Mouse (Mus musculus) lung, embryonic 14.5 days (tissue): ENCODE data around the gene Hacl1. TPM values are rescaled to one million over a fixed set of nuclear protein-coding genes. Genes with fewer than 3 reads are reported as not detected.
A peak's percentile ranks its signal among the peaks of the same experiment; 100 is the strongest.
"Not testable (repeated sequence)": the region's sequence is repeated elsewhere in the genome, so short reads cannot be mapped to it uniquely, and the experiment has no call there.

ENCODE experiments used
- ATAC-seq: fragments of 200-750 bp; cut with Nextera tagmentation; 2 replicates; pipeline ENCODE4 v1.8.0; 2017; ENCODE audit warnings: mild to moderate bottlenecking, moderate TSS enrichment, moderate library complexity; ENCODE audit not compliant: insufficient read depth
- DNase-seq: peaks from one replicate; pipeline ENCODE4 v3.0.0-alpha.2; 2015
- H3K27ac ChIP-seq: fragments of 300-500 bp; sonication (generic); 2 replicates; pipeline ENCODE4 v1.5.1; 2014; ENCODE audit warnings: low read depth, mild to moderate bottlenecking, moderate library complexity
- H3K27me3 ChIP-seq: fragments of 300-500 bp; sonication (generic); 2 replicates; pipeline ENCODE4 v1.6.1; 2014; ENCODE audit warnings: low read length, control low read depth; ENCODE audit not compliant: insufficient read depth
- H3K36me3 ChIP-seq: fragments of 300-500 bp; sonication (generic); 2 replicates; pipeline ENCODE4 v1.6.1; 2014; ENCODE audit warnings: control low read depth; ENCODE audit not compliant: insufficient read depth
- H3K4me1 ChIP-seq: fragments of 300-500 bp; sonication (generic); 2 replicates; pipeline ENCODE4 v1.6.1; 2014; ENCODE audit warnings: antibody characterized with exemption, control low read depth; ENCODE audit not compliant: insufficient read depth
- H3K4me2 ChIP-seq: fragments of 300-500 bp; sonication (generic); 2 replicates; pipeline ENCODE4 v1.6.1; 2014; ENCODE audit warnings: mild to moderate bottlenecking
- H3K4me3 ChIP-seq: fragments of 300-500 bp; sonication (generic); 2 replicates; pipeline ENCODE4 v1.5.1; 2014; ENCODE audit warnings: low read depth, low read length
- H3K9ac ChIP-seq: fragments of 300-500 bp; sonication (generic); 2 replicates; pipeline ENCODE4 v1.6.1; 2014
- H3K9me3 ChIP-seq: fragments of 300-500 bp; sonication (generic); 2 replicates; pipeline ENCODE4 v1.6.1; 2016; ENCODE audit warnings: low read depth, low read length, control low read depth
- CTCF ChIP-seq: IDR thresholded peaks from 2 replicates; pipeline ENCODE4 v1.5.1; 2016; ENCODE audit warnings: antibody characterized with exemption, low read depth
- WGBS: fragments of 180-500 bp; shearing (Covaris S2); extraction: QIAGEN DNeasy Blood & Tissue Kit; methylation state at CpG from one replicate; pipeline ENCODE4 v1.1.7; 2014; 5-methylcytosine and 5-hydroxymethylcytosine counted together
- polyA plus RNA-seq: library from polyadenylated mRNA; unstranded; fragments of >200 nt; fragmentation: Nextera tagmentation; extraction: Ambion mirVana; gene quantifications from 2 replicates; pipeline ENCODE4 v1.2.1, GENCODE M21; 2014

Hacl1 gene
- polyA plus RNA-seq, 1 experiment from 2014 or later, result 10.4 TPM

DNA sequence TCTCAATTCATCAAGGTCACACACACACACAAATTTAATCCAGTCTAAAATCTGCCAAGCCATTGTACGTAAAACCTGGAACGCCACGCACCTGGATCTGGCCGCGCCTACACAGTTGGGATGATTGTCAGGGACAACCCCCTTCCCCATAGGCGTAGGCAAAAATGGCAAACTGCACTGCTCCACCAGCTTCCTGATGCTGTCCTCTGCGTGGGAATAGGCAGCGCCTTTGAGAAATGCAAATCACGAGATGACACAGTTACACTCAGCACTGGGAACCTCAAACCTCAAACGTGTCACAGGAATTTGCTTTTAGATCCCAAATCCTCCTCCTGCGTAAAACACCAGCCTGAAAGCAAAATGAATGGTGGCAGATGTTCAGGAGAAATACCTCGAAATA lies 18.3 kb downstream of the Hacl1 start:
- 84% methylated on average over 12 of the region's 12 CpGs for WGBS
- Histone ChIP-seq H3K27ac (no peak overlapping the region), H3K27me3 (no peaks in the 10 kb centered on the region), H3K36me3 (no peaks in the 10 kb centered on the region), H3K4me3 (no peak overlapping the region), H3K4me2 (no peak overlapping the region), H3K4me1 (no peaks in the 10 kb centered on the region), H3K9me3 (no peaks in the 10 kb centered on the region), H3K9ac (no peak overlapping the region)
- no peak for DNase-seq
- no peak for TF ChIP-seq CTCF
- no peak for ATAC-seq

DNA sequence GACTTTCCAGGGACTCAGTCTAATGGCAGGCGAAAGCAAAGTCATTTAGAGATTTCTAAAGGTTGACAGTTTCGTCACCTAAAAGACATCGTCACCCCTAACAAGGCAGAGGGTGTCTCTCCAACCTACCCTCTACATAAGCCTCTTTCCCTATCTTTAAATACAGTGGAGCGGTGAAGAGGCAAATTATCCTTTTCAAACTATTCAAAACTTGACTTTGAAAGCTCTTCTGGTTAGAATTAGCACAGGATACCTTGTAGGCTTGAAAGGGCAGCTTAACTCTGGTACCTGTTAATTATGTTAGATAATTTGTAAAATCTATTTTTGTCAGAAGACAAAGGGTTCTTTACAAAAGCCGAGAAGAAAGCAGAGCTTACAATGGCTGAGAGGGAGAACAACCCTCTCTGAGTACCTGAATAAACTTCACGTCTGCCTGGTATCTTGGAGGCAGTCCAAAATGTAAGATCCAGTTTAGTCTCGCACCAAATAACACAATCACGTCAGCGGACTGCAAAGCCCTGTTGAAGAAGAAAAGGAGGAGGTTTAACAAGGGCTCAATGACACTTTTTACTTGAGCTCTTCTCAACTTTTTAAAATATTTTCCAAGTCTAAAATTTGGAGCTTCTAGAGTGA lies 20.4 kb downstream of the Hacl1 start:
- Histone ChIP-seq H3K9me3 (no peaks in the 10 kb centered on the region), H3K36me3 (no peaks in the 10 kb centered on the region), H3K27ac (no peak overlapping the region), H3K4me1 (no peaks in the 10 kb centered on the region), H3K27me3 (no peaks in the 10 kb centered on the region), H3K4me3 (no peak overlapping the region), H3K9ac (no peak overlapping the region), H3K4me2 (no peak overlapping the region)
- no peak for ATAC-seq
- 63% methylated on average over 9 of the region's 9 CpGs for WGBS
- no peak for TF ChIP-seq CTCF
- peak; percentile 45 for DNase-seq

DNA sequence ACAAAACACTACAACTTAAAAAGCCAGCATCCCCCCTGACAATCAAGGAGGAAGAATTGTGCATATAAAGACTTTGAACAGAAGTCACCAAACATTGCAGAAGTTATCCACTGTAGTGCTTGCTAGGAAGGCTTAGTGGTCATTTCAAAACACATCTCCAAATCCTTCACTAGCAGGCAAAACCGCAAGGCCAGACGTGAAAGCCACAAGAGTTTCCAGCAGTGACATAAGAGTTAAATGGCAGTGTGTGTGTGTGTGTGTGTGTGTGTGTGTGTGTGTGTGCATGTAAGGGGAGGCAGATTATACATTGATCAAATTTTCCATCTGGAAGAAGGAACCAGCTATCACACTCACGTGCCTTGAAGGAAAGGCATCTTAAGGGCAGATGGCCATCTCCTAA lies 23.1 kb downstream of the Hacl1 start:
- Histone ChIP-seq H3K9ac (no peak overlapping the region), H3K36me3 (no peaks in the 10 kb centered on the region), H3K27me3 (no peaks in the 10 kb centered on the region), H3K4me2 (no peak overlapping the region), H3K4me1 (no peaks in the 10 kb centered on the region), H3K4me3 (no peak overlapping the region), H3K9me3 (no peaks in the 10 kb centered on the region), H3K27ac (no peak overlapping the region)
- no peak for ATAC-seq
- no peak for TF ChIP-seq CTCF
- DNase-seq, result no peak
- WGBS, result 79% methylated on average over 3 of the region's 3 CpGs

DNA sequence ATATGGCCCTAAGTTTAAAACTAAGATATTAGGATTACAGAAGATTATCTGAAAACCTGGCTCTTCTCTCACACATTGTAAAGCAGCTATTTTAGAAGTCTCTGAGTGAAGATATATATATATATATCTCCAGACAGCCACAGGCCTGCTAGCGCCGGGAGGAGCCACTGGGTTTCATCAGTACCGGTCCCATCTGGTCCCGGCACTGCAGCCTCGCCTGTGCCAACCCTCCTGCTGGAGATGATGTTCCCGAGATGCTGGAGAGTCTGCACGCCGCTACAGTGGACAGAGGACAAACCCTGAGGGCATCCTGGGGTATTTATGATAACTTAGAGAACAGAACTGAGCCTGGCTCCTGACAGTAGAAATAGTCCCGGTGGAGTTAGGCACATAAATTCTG lies 23.9 kb downstream of the Hacl1 start:
- DNase-seq (no peak), ATAC-seq (no peak)
- Histone ChIP-seq H3K27me3 (no peaks in the 10 kb centered on the region), H3K4me2 (no peak overlapping the region), H3K9me3 (no peaks in the 10 kb centered on the region), H3K27ac (no peak overlapping the region), H3K36me3 (no peaks in the 10 kb centered on the region), H3K4me3 (no peak overlapping the region), H3K4me1 (no peaks in the 10 kb centered on the region), H3K9ac (no peak overlapping the region)
- TF ChIP-seq CTCF, result no peak
- WGBS, result 88% methylated on average over 9 of the region's 9 CpGs

DNA sequence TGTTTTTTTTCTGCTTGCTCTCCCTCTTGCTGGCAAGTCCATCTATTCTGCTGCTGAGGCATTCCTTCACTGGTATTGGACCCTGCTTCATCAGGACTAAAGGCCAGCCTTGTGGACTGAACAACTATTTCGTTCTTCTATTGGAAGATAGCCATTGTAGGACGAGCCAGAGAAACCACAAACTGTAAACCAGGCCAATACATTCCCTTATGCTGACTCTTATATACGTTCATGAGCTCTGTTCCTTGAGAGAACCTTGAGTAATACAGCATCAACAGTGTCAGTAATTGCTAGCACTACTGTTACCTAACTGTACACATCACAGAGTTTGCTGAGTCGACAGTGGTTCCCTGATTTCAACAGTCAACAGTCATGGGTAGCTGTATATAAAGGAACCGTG lies 27.4 kb downstream of the Hacl1 start:
- TF ChIP-seq CTCF, result no peak
- H3K27me3 ChIP-seq, result no peaks in the 10 kb centered on the region
- no peaks in the 10 kb centered on the region for H3K9me3 ChIP-seq
- WGBS, result 77% methylated on average over 5 of the region's 5 CpGs
- no peak overlapping the region for H3K9ac ChIP-seq
- no peak for DNase-seq
- no peaks in the 10 kb centered on the region for H3K4me1 ChIP-seq
- no peak overlapping the region for H3K4me3 ChIP-seq
- no peaks in the 10 kb centered on the region for H3K36me3 ChIP-seq
- H3K4me2 ChIP-seq, result no peak overlapping the region
- no peak overlapping the region for H3K27ac ChIP-seq
- ATAC-seq, result no peak

DNA sequence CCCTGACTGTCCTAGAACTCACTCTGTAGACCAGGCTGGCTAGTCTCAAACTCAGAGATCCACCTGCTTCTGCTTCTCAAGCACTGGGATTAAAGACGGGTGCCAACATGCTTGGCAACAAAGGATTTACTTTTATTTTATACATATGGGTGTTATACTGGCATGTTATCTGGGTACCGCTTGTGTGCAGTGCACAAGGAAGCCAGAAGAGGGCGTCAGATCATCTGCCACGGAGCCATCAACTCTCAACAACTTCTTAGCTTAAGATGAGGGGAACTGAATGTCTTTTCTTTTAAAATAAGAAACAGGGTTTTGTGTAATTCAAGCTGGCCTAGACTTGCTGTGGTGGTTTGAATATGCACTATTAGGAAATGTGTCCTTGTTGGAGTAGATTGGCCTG lies 29.1 kb downstream of the Hacl1 start:
- Histone ChIP-seq H3K4me1 (no peaks in the 10 kb centered on the region), H3K4me3 (no peak overlapping the region), H3K9me3 (no peaks in the 10 kb centered on the region), H3K4me2 (no peak overlapping the region), H3K27me3 (no peaks in the 10 kb centered on the region), H3K36me3 (no peaks in the 10 kb centered on the region), H3K27ac (no peak overlapping the region), H3K9ac (no peak overlapping the region)
- ATAC-seq (no peak), DNase-seq (no peak)
- peak; percentile 15; the same call in 1 of the 2 replicates for TF ChIP-seq CTCF
- WGBS, result 59% methylated on average over 4 of the region's 4 CpGs

DNA sequence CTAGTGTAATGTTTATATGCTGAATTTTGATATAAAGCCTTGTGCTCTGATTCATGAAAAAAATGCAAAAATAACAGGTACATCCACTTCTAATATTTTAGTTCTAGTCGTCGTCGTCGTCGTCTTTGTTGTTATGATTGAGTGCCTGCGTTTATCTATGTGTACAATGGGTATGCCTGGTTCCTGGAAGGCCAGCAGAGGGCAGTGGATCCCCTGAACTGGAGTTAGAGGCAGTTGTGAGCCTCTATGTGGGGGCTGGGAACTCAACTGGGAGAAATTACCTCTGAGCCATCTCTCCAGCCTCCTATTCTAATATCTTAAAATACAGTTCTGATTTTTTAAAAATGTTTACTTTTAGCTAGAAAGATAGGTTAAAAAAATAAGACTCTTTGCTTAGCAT lies 35.6 kb downstream of the Hacl1 start:
- no peaks in the 10 kb centered on the region for H3K36me3 ChIP-seq
- no peak overlapping the region for H3K9ac ChIP-seq
- H3K9me3 ChIP-seq, result no peaks in the 10 kb centered on the region
- no peak overlapping the region for H3K4me2 ChIP-seq
- DNase-seq (no peak), ATAC-seq (no peak)
- peak; percentile 44 for TF ChIP-seq CTCF
- no peak overlapping the region for H3K27ac ChIP-seq
- WGBS, result 45% methylated on average over 6 of the region's 6 CpGs
- H3K27me3 ChIP-seq, result no peaks in the 10 kb centered on the region
- no peaks in the 10 kb centered on the region for H3K4me1 ChIP-seq
- no peak overlapping the region for H3K4me3 ChIP-seq

DNA sequence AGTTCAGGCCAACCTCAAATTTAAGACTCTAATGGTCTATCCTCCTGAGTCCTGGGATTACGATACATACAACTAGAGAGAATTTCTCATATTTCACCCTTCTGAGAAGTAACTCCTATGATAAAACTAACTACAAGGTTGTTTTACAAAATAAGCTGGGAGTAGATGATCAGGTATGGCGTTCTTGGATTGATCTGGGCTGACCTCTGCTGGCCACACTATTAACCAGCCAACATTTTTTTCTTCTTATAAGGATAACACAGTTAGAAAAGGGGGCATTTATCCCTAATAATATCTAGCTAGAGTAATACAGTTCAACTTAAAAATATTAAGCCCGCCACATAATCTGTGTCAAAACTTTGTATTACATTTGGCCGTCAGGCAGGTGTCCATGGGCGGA lies 36.2 kb downstream of the Hacl1 start:
- Histone ChIP-seq H3K27me3 (no peaks in the 10 kb centered on the region), H3K27ac (no peak overlapping the region), H3K4me3 (no peak overlapping the region), H3K4me1 (no peaks in the 10 kb centered on the region), H3K36me3 (no peaks in the 10 kb centered on the region), H3K9ac (no peak overlapping the region), H3K9me3 (no peaks in the 10 kb centered on the region), H3K4me2 (no peak overlapping the region)
- no peak for ATAC-seq
- peak; percentile 58 for DNase-seq
- 73% methylated on average over 5 of the region's 5 CpGs for WGBS
- TF ChIP-seq CTCF, result peak; percentile 51

DNA sequence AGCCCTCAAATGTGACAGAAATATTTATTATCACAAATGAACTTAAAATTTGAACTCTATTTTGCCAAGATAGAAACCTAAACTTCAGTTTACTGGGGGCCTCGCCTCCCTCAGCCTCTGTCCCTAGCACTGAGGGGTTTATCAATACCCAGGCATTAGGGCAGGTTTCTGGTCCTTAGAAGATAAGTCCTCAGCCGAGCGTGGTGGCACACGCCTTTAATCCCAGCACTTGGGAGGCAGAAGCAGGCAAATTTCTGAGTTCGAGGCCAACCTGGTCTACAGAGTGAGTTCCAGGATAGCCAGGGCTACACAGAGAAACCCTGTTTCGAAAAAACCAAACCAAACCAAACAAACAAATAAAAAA lies 38.5 kb downstream of the Hacl1 start:
- not testable (repeated sequence) for H3K36me3 ChIP-seq, ATAC-seq, H3K27me3 ChIP-seq, H3K27ac ChIP-seq, H3K4me1 ChIP-seq, H3K4me3 ChIP-seq, DNase-seq, H3K9ac ChIP-seq, H3K9me3 ChIP-seq, H3K4me2 ChIP-seq
- WGBS, result 78% methylated on average over 6 of the region's 6 CpGs
